ENCODE assay signal across 30 mouse cellular contexts in genomic region chr12:49579451-49580190, GRCm38 (mm10).
A peak's percentile ranks its signal among the peaks of the same experiment; 100 is the strongest.
DNase-seq lines count a peak whose midpoint lies in the region; ATAC-seq and TF ChIP-seq lines count a peak whose summit lies in the region.
"Had no signal": no experiment of that assay in that cellular context is flagged by ENCODE, and none has a peak within 500 bp of the region (broad histone marks: within the 10 kb centered on the region; RNA-seq: fewer than 3 reads in every experiment).

No protein-coding gene starts in this region.

- no peak overlapping the region for H3K9ac ChIP-seq in forebrain, embryonic 11.5 days (ENCODE audit: low read length)
- no peak overlapping the region for H3K9ac ChIP-seq in forebrain, postnatal 0 days
- H3K9ac ChIP-seq in hindbrain, embryonic 13.5 days = no peak overlapping the region
- H3K9ac ChIP-seq in hindbrain, embryonic 14.5 days = no peak overlapping the region
- H3K9ac ChIP-seq in neural tube, embryonic 11.5 days (ENCODE audit: low read length) = no peak overlapping the region
- H3K9ac ChIP-seq: liver, embryonic 12.5 days; neural tube, embryonic 13.5 days had no signal

- no peaks in the 10 kb centered on the region for H3K36me3 ChIP-seq in forebrain, embryonic 11.5 days (ENCODE audit: control insufficient read depth, insufficient read depth, low read length)
- no peaks in the 10 kb centered on the region for H3K36me3 ChIP-seq in forebrain, postnatal 0 days (ENCODE audit: insufficient read depth)
- no peaks in the 10 kb centered on the region for H3K36me3 ChIP-seq in hindbrain, embryonic 13.5 days
- H3K36me3 ChIP-seq in hindbrain, embryonic 14.5 days (replicated peaks; ENCODE audit: control insufficient read depth, insufficient read depth) = no peaks in the 10 kb centered on the region
- H3K36me3 ChIP-seq in neural tube, embryonic 11.5 days (ENCODE audit: control insufficient read depth, insufficient read depth, low read length) = no peaks in the 10 kb centered on the region
- H3K36me3 ChIP-seq: liver, embryonic 12.5 days; neural tube, embryonic 13.5 days had no signal

- H3K9me3 ChIP-seq in forebrain, embryonic 11.5 days (ENCODE audit: control insufficient read depth, low read length) = no peaks in the 10 kb centered on the region
- H3K9me3 ChIP-seq in forebrain, postnatal 0 days (ENCODE audit: low read length) = no peaks in the 10 kb centered on the region
- no peaks in the 10 kb centered on the region for H3K9me3 ChIP-seq in hindbrain, embryonic 13.5 days
- H3K9me3 ChIP-seq in hindbrain, embryonic 14.5 days (ENCODE audit: control insufficient read depth, low read length) = no peaks in the 10 kb centered on the region
- H3K9me3 ChIP-seq in neural tube, embryonic 11.5 days (ENCODE audit: control insufficient read depth, low read length) = no peaks in the 10 kb centered on the region
- H3K9me3 ChIP-seq: liver, embryonic 12.5 days; neural tube, embryonic 13.5 days had no signal

- ATAC-seq in forebrain, embryonic 11.5 days (replicated peaks; ENCODE audit: low FRiP score) = peak; percentile 51
- no peak for ATAC-seq in forebrain, postnatal 0 days
- ATAC-seq in hindbrain, embryonic 13.5 days (ENCODE audit: low FRiP score) = 0 out of 2 replicates have a peak, but pooled peaks have one; percentile 46
- no peak for ATAC-seq in hindbrain, embryonic 14.5 days (ENCODE audit: low FRiP score)
- peak; percentile 51; the same call in 1 of the 2 replicates for ATAC-seq in neural tube, embryonic 11.5 days (ENCODE audit: insufficient read depth, low FRiP score, low TSS enrichment)
- ATAC-seq: activated CD4-positive, CD25-positive, alpha-beta regulatory T cell, adult 4 months; intestine, embryonic 16.5 days; liver, embryonic 12.5 days; lung, postnatal 0 days had no signal

- DNase-seq in forebrain, embryonic 11.5 days (ENCODE audit: low spot score) = no peak
- DNase-seq in forebrain, postnatal 0 days = no peak
- no peak for DNase-seq in hindbrain, embryonic 14.5 days (ENCODE audit: low spot score)
- DNase-seq in neural tube, embryonic 11.5 days (ENCODE audit: low spot score) = no peak
- DNase-seq in neural tube, embryonic 10.5 days (ENCODE audit: extremely low spot score, low spot score) = no peak
- peak; percentile 1 for DNase-seq in mesoderm, embryonic 11.5 days (ENCODE audit: low read depth, low spot score)
- no peak for DNase-seq in frontal cortex, postnatal 14 days (ENCODE audit: low spot score in 2 of 2)
- DNase-seq: adrenal gland, adult 2 months; cerebellum, adult 9-10 months; gastrocnemius, postnatal 25 days; heart, adult 18-20 months; heart, postnatal 36 days; kidney, adult 8-10 months; kidney, postnatal 4 days; layer of hippocampus, postnatal 36 days; left cerebral cortex, postnatal 4 days; lung, adult 18-20 months; lung, postnatal 4 days; thymus, adult 2 months; thymus, postnatal 36 days had no signal

- TF ChIP-seq CTCF in forebrain, postnatal 0 days (IDR thresholded peaks at IDR 0.05; ENCODE audit: low read depth) = no peak

- H3K4me2 ChIP-seq in forebrain, embryonic 11.5 days (ENCODE audit: low read depth, low read length, severe bottlenecking) = no peak overlapping the region
- H3K4me2 ChIP-seq in forebrain, postnatal 0 days (ENCODE audit: low read depth) = no peak overlapping the region
- H3K4me2 ChIP-seq in hindbrain, embryonic 13.5 days = no peak overlapping the region
- H3K4me2 ChIP-seq in hindbrain, embryonic 14.5 days (replicated peaks) = no peak overlapping the region
- no peak overlapping the region for H3K4me2 ChIP-seq in neural tube, embryonic 11.5 days (ENCODE audit: low read depth)
- H3K4me2 ChIP-seq: heart, embryonic 11.5 days; liver, embryonic 12.5 days; neural tube, embryonic 13.5 days had no signal

- no peak overlapping the region for H3K4me3 ChIP-seq in forebrain, embryonic 11.5 days (ENCODE audit: low read depth, low read length)
- no peak overlapping the region for H3K4me3 ChIP-seq in forebrain, postnatal 0 days (ENCODE audit: low read depth, low read length)
- H3K4me3 ChIP-seq in hindbrain, embryonic 13.5 days = no peak overlapping the region
- no peak overlapping the region for H3K4me3 ChIP-seq in hindbrain, embryonic 14.5 days (replicated peaks; ENCODE audit: low read length)
- H3K4me3 ChIP-seq in neural tube, embryonic 11.5 days (ENCODE audit: low read depth, low read length) = no peak overlapping the region
- H3K4me3 ChIP-seq: erythroblast, embryonic 14.5 days; liver, embryonic 12.5 days; megakaryocyte, embryonic 14.5 days; neural tube, embryonic 13.5 days had no signal

- 30% methylated on average over 1 of the region's 1 CpGs for WGBS in forebrain, embryonic 11.5 days
- WGBS in forebrain, postnatal 0 days = 17% methylated on average over 1 of the region's 1 CpGs
- 12% methylated on average over 1 of the region's 1 CpGs for WGBS in hindbrain, embryonic 13.5 days
- 13% methylated on average over 1 of the region's 1 CpGs for WGBS in hindbrain, embryonic 14.5 days
- 31% methylated on average over 1 of the region's 1 CpGs for WGBS in neural tube, embryonic 11.5 days

- no peak overlapping the region for H3K27ac ChIP-seq in forebrain, embryonic 11.5 days (ENCODE audit: low read depth, low read length)
- H3K27ac ChIP-seq in forebrain, postnatal 0 days (ENCODE audit: low read depth, low read length) = no peak overlapping the region
- no peak overlapping the region for H3K27ac ChIP-seq in hindbrain, embryonic 13.5 days
- H3K27ac ChIP-seq in hindbrain, embryonic 14.5 days = no peak overlapping the region
- no peak overlapping the region for H3K27ac ChIP-seq in neural tube, embryonic 11.5 days (ENCODE audit: low read depth, low read length)
- H3K27ac ChIP-seq: kidney, postnatal 0 days; liver, embryonic 12.5 days; neural tube, embryonic 13.5 days had no signal

- no peaks in the 10 kb centered on the region for H3K27me3 ChIP-seq in forebrain, embryonic 11.5 days (ENCODE audit: control insufficient read depth, insufficient read depth, low read length)
- H3K27me3 ChIP-seq in forebrain, postnatal 0 days (ENCODE audit: insufficient read depth, low read length) = no peaks in the 10 kb centered on the region
- no peaks in the 10 kb centered on the region for H3K27me3 ChIP-seq in hindbrain, embryonic 13.5 days
- no peaks in the 10 kb centered on the region for H3K27me3 ChIP-seq in hindbrain, embryonic 14.5 days (ENCODE audit: control insufficient read depth, insufficient read depth, low read length)
- no peaks in the 10 kb centered on the region for H3K27me3 ChIP-seq in neural tube, embryonic 11.5 days (ENCODE audit: control insufficient read depth, insufficient read depth, low read length)
- H3K27me3 ChIP-seq: liver, embryonic 12.5 days; megakaryocyte, embryonic 14.5 days; neural tube, embryonic 13.5 days had no signal

- no peaks in the 10 kb centered on the region for H3K4me1 ChIP-seq in forebrain, embryonic 11.5 days (replicated peaks; ENCODE audit: control insufficient read depth, insufficient read depth, low read length)
- H3K4me1 ChIP-seq in forebrain, postnatal 0 days (ENCODE audit: insufficient read depth) = no peaks in the 10 kb centered on the region; the same call in 1 of the 2 replicates
- no peaks in the 10 kb centered on the region for H3K4me1 ChIP-seq in hindbrain, embryonic 13.5 days (replicated peaks)
- H3K4me1 ChIP-seq in hindbrain, embryonic 14.5 days (replicated peaks; ENCODE audit: control insufficient read depth, insufficient read depth, low read length) = 0 out of 2 replicates have a peak, but pooled peaks cover 6% of the 10 kb centered on the region
- H3K4me1 ChIP-seq in neural tube, embryonic 11.5 days (ENCODE audit: control insufficient read depth, insufficient read depth, low read length) = no peaks in the 10 kb centered on the region
- H3K4me1 ChIP-seq: liver, embryonic 12.5 days; megakaryocyte, embryonic 14.5 days had no signal

Comparison
In these comparisons a context has a peak if more than half of its experiments do, and no peak if none do; other contexts are left out.
1. ATAC-seq: peak in forebrain, embryonic 11.5 days (single experiment), hindbrain, embryonic 13.5 days (single experiment) and neural tube, embryonic 11.5 days (single experiment); none in forebrain, postnatal 0 days (single experiment) and hindbrain, embryonic 14.5 days (single experiment).